Mouse (Mus musculus): ENCODE measurements at regions not wholly inside any gene's neighbourhood (a gene's known extent, or its start where the extent isn't known, plus 50 kb on each side); places are given as distances from the start of the nearest gene placed in this dataset.

DNA sequence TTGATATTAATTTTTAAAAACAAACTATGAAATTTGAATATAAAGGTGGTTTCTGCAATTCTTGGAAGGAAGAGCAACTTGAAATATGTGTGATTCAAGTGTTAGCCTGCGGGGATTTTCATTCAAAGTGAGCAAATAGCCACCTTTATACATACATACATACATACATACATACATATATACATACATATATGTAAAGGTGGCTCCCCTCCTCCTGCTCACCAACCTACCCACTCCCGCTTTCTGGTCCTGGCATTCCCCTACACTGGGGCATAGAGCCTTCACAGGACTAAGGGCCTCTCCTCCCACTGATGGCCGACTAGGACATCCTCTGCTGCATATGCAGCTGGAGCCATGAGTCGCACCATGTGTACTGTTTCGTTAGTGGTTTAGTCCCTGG, 221.3 kb upstream of the Pde3a start:
- DNase-seq (ENCODE audit: low spot score), result no peak

- no peak for DNase-seq (ENCODE audit: low spot score)
These were observed 214.2 kb upstream of the Pde3a start for GRCm38 (mm10) chr6:141034824-141035223.

DNA sequence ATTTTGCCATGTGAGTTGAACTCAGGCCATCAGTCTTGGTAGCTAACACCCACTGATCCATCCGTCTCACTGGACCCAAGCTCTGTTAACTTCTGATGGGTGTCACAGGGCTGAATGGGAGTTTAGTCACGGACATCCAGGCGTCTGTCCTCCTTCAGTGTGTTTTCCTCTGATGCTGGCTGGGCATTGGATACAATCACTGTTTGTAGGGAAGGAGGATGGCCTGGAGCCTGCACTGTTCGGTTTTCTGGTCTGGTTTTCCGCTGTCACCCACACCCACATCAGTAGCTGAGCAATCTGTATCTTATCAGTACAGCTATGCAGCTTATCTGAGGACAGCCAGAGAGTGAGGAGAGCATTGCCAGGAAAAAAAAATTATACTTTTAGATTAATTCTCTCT, 207.7 kb upstream of the Pde3a start:
- DNase-seq (ENCODE audit: low spot score), result no peak

DNA sequence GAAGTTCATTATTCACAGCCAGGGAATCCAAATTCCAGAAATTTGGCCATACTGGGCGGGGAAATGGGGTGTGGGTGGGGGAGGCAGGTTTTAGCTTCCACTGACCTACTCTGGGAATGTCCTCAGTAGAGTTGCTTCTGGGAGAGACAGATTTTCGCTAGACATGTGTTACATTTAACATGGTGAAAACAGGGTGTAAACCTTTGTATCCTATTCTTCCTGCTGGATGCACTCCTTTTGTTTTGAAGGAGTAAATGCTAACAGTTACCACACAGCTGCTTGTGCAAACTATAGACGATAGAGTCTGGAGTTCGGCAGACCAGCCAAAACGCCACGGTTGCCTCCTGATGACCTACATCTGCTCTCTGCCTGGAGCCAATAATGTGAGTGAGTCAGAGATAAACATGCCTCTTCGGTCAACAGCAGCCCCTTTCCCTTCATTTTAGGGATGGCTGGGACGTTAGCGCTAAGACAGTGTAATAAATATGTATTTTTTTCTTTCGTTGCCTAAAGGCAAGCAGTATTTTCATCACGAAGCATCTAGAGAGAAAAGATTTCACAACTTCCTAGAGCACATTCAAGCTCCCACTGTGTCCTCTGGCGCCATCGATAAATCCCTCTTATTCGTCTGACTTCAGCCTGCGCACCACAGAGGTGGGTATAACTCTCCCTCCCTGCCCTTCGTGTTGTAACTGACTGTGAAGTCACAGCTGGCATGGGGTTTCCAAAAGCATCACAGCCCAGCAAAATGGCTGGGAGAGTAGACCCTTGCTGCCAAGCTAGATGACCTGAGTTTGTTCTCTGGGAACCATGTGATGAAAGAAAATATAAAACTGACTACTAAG, 207.1 kb upstream of the Pde3a start:
- no peak for DNase-seq (ENCODE audit: low spot score)

- no peak for DNase-seq (ENCODE audit: low spot score)
These were observed 200.8 kb upstream of the Pde3a start for GRCm38 (mm10) chr6:141048271-141048670.

- no peak for DNase-seq (ENCODE audit: low spot score)
These were observed 198.9 kb upstream of the Pde3a start for GRCm38 (mm10) chr6:141050038-141050684.

DNA sequence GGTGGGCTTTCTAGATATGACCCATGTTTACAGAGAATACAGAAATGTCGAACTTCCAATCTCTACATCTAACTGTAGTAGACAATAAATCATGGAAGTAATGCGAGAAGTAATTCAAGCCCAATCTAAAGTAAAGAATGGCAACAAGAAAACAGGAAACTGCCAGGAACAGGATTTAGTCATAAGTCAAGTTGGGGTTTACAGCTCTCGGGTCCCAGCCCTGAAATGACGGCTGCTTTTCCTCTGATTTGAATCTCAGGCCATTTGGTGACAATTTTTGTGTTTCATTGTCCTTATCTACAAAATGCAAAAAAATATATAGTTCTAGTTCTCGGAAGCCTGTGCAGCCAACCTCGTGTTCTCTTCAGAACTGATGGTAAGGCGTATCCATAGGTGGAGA, 195.0 kb upstream of the Pde3a start:
- DNase-seq (ENCODE audit: low spot score), result no peak

DNA sequence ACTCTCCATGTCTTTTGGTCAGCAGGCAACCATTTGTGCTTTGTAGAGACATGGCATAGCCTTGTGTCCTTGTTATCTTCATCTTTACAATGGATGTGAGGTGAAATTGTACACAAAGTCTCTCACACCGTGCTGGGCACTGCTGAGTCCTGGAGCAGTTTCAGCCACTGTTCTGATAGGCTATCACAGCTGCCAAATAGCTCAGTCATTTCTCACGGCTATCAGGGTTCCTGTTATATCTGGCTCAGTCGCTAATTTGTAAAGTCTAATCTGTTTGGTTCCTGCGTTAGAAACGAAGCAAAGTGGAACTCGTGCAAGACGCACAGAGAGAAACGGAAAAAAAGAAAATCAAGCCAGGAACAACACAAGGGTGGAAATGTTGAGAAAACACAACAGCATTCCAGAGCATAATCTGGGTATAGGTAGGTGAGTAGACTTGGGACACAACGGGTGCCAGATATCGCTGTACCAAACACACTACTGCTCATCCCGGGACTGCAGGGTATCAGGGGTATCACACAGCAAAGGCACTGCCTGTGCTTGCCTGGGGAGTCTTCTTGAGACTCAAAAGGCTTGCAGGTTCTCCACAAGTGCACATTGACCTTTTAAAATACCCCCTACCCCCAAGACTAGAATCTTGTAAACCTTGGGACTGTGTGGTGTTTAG, 189.7 kb upstream of the Pde3a start:
- no peak for DNase-seq (ENCODE audit: low spot score)

GRCm38 (mm10) chr6:141065724-141066123, 183.3 kb upstream of the Pde3a start:
- no peak for DNase-seq (ENCODE audit: low spot score)

DNA sequence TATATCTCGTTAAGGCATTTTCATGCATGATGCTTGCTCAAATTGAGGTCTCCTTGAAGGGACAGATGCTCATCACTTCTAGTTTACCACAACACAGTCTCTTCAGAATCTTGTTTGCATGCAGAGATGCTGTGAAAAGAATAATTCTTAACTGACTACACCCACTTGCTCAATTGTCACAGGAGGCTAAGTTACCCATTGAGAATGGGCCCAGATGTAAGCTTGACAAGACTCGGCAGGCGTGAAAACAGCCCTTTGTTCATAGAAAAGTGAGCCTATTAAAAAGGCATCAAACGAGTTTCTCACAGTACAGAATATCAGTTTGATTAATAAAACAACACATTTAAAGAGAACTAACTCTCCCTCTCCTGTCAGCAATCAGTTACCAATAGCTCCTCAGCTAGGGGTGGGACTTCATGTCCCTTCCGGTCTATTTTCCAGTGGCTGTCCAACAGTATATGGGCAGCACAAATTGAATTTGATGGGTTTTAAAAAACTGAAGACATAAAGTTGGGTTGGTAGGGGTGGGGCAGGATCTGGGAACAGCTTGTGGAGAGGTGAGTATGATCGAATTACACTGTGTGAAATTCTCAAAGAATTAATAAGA, 180.1 kb upstream of the Pde3a start:
- DNase-seq (ENCODE audit: low spot score), result no peak

DNA sequence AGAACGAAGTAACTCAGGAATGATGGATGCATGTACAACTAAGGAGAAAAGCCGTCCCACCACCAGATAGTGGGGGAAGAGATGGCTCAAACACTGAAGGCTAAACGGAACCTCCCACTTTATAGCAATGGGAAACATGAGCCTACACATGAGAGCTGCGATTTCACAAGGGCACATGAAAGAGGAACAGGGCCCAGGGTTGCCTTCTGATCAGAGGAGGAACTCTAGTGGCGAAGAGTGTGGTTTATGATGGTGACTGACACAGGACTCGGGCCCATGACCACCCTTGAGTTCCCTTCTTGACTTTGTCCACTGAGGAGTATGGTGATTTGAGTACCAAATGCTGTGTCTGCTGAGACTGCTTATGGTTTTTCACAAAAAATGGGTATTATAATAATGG, 179.2 kb upstream of the Pde3a start:
- no peak for DNase-seq (ENCODE audit: low spot score)

DNA sequence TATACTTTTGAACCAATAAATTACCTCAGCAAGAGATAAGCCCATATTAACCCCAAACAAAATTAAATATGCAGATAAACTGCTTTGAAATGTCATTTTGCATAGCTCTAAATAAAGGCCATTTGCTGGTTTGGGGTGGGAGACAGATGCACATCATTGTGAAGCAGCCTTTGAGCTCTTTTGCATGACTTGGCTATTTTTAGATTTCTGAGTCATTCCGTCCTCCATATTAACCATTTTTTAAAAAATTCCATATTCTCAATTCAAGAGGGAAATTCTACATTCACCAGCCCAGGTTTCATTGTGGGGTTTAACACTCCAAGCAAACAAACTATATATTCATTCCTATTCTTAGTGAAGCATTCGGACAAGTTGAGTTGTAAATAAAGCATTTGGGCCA, 177.6 kb upstream of the Pde3a start:
- DNase-seq (ENCODE audit: low spot score), result no peak

DNA sequence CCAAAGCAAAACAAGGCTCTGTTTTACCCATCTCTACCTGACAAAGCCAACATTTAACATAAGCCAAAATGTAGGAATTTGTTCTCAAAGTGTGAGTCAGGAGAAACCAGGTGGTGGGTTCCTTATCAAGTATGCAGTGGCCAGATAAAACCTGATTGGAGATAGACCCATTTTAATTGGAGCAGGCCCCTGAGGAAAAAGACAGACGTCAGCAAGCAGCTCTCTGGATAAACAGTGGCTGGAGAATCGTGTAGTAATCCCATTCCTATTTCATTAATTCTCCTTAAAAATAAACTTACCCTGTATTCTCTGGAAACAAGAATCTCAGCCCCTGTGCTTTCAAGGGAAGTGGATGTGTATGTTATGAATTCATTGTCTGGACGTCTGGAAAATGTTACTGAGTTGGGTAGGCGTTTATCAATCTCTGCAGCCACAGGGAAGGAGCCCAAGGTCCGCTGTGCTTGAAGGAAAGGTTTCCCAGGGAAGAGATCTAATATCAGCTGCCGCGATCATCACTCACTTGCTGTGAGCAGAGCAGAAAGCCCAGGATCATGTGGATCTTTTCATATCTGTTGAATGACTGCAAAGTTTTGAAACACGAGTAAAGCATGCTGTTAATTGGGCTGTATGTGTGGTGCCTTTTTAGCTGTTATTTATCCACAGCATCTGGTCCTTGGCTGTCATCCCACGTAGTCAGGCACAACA, 157.8 kb upstream of the Pde3a start:
- no peak for DNase-seq (ENCODE audit: low spot score)

DNA sequence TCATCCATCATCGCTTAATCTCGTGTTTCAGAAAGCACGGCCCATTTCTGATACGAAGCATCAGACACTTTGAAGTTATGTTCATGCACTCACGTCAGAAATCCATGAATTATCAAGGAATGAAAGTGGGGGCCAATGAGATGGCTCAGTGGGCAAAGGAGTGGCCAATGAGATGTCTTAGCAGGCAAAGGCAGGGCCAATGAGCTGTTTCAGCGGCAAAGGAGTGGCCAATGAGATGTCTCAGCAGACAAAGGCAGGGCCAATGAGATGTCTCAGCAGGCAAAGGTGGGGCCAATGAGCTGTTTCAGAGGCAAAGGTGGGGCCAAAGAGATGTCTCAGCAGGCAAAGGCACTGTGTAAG, 157.3 kb upstream of the Pde3a start:
- DNase-seq (ENCODE audit: low spot score), result no peak

- no peak for DNase-seq (ENCODE audit: low spot score)
These were observed 151.5 kb upstream of the Pde3a start for GRCm38 (mm10) chr6:141097338-141098122.

DNA sequence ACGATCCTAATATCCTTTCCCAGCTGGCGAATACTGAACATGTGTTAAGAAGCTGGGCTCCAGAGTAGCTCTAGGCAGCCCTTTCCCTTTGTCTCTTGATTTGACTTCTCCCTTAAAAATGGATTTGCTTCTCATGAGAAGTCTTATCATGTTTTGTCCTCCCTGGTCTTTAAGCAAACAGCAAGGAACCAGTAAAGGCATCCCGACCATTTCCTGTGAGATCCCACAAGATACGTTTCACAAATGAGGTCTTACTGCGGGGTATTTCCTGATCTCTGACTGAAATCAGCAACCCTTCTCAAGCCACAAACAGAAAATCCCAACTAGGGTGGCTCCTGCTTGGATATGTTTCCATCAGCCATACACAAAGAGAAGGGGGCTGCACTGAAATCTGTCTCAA, 130.8 kb upstream of the Pde3a start:
- no peak for DNase-seq (ENCODE audit: low spot score)

DNA sequence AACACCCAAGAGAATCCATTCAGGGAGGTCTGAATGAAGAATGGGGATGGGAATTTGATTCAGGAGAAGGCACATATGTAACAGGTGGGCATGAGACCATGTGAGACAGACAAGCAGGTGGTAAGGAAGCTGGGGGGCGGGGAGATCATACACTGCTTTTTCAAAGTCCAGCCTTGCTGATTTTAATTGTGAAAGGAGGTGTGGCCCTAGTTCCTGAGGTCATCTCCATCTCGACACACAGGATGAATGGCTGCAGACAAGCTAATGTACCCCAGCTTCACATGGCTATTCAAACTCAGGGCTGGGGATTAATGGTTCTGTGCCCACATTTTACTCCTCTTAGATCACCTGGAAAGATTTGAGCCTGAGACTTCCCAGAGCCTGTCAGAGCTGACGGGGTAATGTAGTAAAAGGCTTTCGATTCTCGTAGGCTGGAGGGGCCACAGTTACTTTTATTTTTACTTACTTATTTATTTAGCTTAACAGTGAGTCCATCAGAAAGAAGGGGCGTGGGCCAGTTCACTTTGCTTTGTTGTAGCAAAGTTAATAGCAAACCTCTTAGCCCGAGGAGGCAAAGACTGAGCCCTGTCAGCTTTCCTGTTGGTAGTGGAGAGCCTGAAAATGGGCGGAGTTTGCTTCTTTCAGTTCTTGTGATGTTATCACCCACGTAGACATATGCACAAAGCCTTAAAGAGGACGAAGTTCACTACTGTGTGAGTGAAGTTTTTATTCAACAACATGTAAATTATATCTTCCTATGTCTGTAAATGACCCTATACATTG, 122.3 kb upstream of the Pde3a start:
- DNase-seq (ENCODE audit: low spot score), result no peak

- DNase-seq (ENCODE audit: low spot score), result no peak
These were observed 119.5 kb upstream of the Pde3a start for GRCm38 (mm10) chr6:141129596-141129995.

GRCm38 (mm10) chr6:141134176-141134575, 114.9 kb upstream of the Pde3a start:
- DNase-seq (ENCODE audit: low spot score), result no peak

GRCm38 (mm10) chr6:141136664-141137375, 112.2 kb upstream of the Pde3a start:
- no peak for DNase-seq (ENCODE audit: low spot score)
